Mouse (Mus musculus): ENCODE data around the gene Frmd7. TPM values are rescaled to one million over a fixed set of nuclear protein-coding genes. Genes with fewer than 3 reads are reported as not detected.

Gene Frmd7
- polyA plus RNA-seq, 1 experiment from 2014 or later, result not detected

- Histone ChIP-seq H3K27ac (ENCODE audit: low read depth) (no peak overlapping the region), H3K9me3 (ENCODE audit: low read length) (no peaks in the 10 kb centered on the region), H3K36me3 (replicated peaks; ENCODE audit: insufficient read depth, low read length) (no peaks in the 10 kb centered on the region), H3K4me1 (ENCODE audit: insufficient read depth) (no peaks in the 10 kb centered on the region), H3K4me2 (ENCODE audit: low read depth, low read length) (no peak overlapping the region), H3K4me3 (ENCODE audit: low read depth, low read length) (no peak overlapping the region), H3K9ac (replicated peaks) (no peak overlapping the region), H3K27me3 (ENCODE audit: insufficient read depth, low read length) (no peaks in the 10 kb centered on the region)
- ATAC-seq, result no peak
- no peak for TF ChIP-seq EP300 (IDR thresholded peaks at IDR 0.05; ENCODE audit: low read depth)
- TF ChIP-seq CTCF (IDR thresholded peaks at IDR 0.05; ENCODE audit: low read depth), result no peak
- DNase-seq, result no peak
- WGBS (ENCODE audit: insufficient replicate concordance), result 58% methylated on average over 10 of the region's 10 CpGs
These were observed 25.8 kb upstream of the Frmd7 start for GRCm38 (mm10) chrX:50968157-50968932.

- 65% methylated on average over 3 of the region's 3 CpGs for WGBS (ENCODE audit: insufficient replicate concordance)
- H3K27ac ChIP-seq (ENCODE audit: low read depth), result no peak overlapping the region
- H3K4me1 ChIP-seq (ENCODE audit: insufficient read depth), result no peaks in the 10 kb centered on the region
- no peaks in the 10 kb centered on the region for H3K27me3 ChIP-seq (ENCODE audit: insufficient read depth, low read length)
- H3K36me3 ChIP-seq (replicated peaks; ENCODE audit: insufficient read depth, low read length), result no peaks in the 10 kb centered on the region
- no peaks in the 10 kb centered on the region for H3K9me3 ChIP-seq (ENCODE audit: low read length)
- ATAC-seq (no peak), DNase-seq (no peak)
- H3K9ac ChIP-seq (replicated peaks), result no peak overlapping the region
- H3K4me3 ChIP-seq (ENCODE audit: low read depth, low read length), result no peak overlapping the region
- TF ChIP-seq EP300 (IDR thresholded peaks at IDR 0.05; ENCODE audit: low read depth) (no peak), CTCF (IDR thresholded peaks at IDR 0.05; ENCODE audit: low read depth) (no peak)
- no peak overlapping the region for H3K4me2 ChIP-seq (ENCODE audit: low read depth, low read length)
These were observed 22.6 kb upstream of the Frmd7 start for GRCm38 (mm10) chrX:50965157-50965556.

GRCm38 (mm10) chrX:50962955-50963354 lies 20.4 kb upstream of the Frmd7 start:
- Histone ChIP-seq H3K4me3 (ENCODE audit: low read depth, low read length) (no peak overlapping the region), H3K4me1 (ENCODE audit: insufficient read depth) (no peaks in the 10 kb centered on the region), H3K27me3 (ENCODE audit: insufficient read depth, low read length) (no peaks in the 10 kb centered on the region), H3K36me3 (replicated peaks; ENCODE audit: insufficient read depth, low read length) (no peaks in the 10 kb centered on the region), H3K9me3 (ENCODE audit: low read length) (no peaks in the 10 kb centered on the region), H3K27ac (ENCODE audit: low read depth) (no peak overlapping the region), H3K9ac (replicated peaks) (no peak overlapping the region), H3K4me2 (ENCODE audit: low read depth, low read length) (no peak overlapping the region)
- ATAC-seq (no peak), DNase-seq (no peak)
- TF ChIP-seq EP300 (IDR thresholded peaks at IDR 0.05; ENCODE audit: low read depth) (no peak), CTCF (IDR thresholded peaks at IDR 0.05; ENCODE audit: low read depth) (no peak)
- 62% methylated on average over 6 of the region's 6 CpGs for WGBS (ENCODE audit: insufficient replicate concordance)

GRCm38 (mm10) chrX:50948633-50949032 lies 6.1 kb upstream of the Frmd7 start:
- TF ChIP-seq CTCF (IDR thresholded peaks at IDR 0.05; ENCODE audit: low read depth), result no peak
- TF ChIP-seq EP300 (IDR thresholded peaks at IDR 0.05; ENCODE audit: low read depth), result no peak
- no peak for DNase-seq
- Histone ChIP-seq H3K27ac (ENCODE audit: low read depth) (no peak overlapping the region), H3K4me1 (ENCODE audit: insufficient read depth) (no peaks in the 10 kb centered on the region), H3K27me3 (ENCODE audit: insufficient read depth, low read length) (no peaks in the 10 kb centered on the region), H3K4me3 (ENCODE audit: low read depth, low read length) (no peak overlapping the region), H3K4me2 (ENCODE audit: low read depth, low read length) (no peak overlapping the region), H3K36me3 (replicated peaks; ENCODE audit: insufficient read depth, low read length) (no peaks in the 10 kb centered on the region), H3K9me3 (ENCODE audit: low read length) (no peaks in the 10 kb centered on the region), H3K9ac (replicated peaks) (no peak overlapping the region)
- WGBS (ENCODE audit: insufficient replicate concordance), result 53% methylated on average over 2 of the region's 2 CpGs
- no peak for ATAC-seq

GRCm38 (mm10) chrX:50948116-50948515 lies 5.6 kb upstream of the Frmd7 start:
- Histone ChIP-seq H3K4me3 (ENCODE audit: low read depth, low read length) (no peak overlapping the region), H3K36me3 (replicated peaks; ENCODE audit: insufficient read depth, low read length) (no peaks in the 10 kb centered on the region), H3K27me3 (ENCODE audit: insufficient read depth, low read length) (no peaks in the 10 kb centered on the region), H3K9me3 (ENCODE audit: low read length) (no peaks in the 10 kb centered on the region), H3K27ac (ENCODE audit: low read depth) (no peak overlapping the region), H3K4me2 (ENCODE audit: low read depth, low read length) (no peak overlapping the region), H3K9ac (replicated peaks) (no peak overlapping the region), H3K4me1 (ENCODE audit: insufficient read depth) (no peaks in the 10 kb centered on the region)
- TF ChIP-seq CTCF (IDR thresholded peaks at IDR 0.05; ENCODE audit: low read depth) (no peak), EP300 (IDR thresholded peaks at IDR 0.05; ENCODE audit: low read depth) (no peak)
- ATAC-seq (no peak), DNase-seq (no peak)
- 60% methylated on average over 4 of the region's 4 CpGs for WGBS (ENCODE audit: insufficient replicate concordance)

- H3K27me3 ChIP-seq (ENCODE audit: insufficient read depth, low read length), result 0 out of 2 replicates have a peak, but pooled peaks cover 3% of the 10 kb centered on the region
- DNase-seq, result no peak
- TF ChIP-seq EP300 (IDR thresholded peaks at IDR 0.05; ENCODE audit: low read depth), result no peak
- TF ChIP-seq CTCF (IDR thresholded peaks at IDR 0.05; ENCODE audit: low read depth), result no peak
- no peak overlapping the region for H3K27ac ChIP-seq (ENCODE audit: low read depth)
- no peaks in the 10 kb centered on the region for H3K36me3 ChIP-seq (replicated peaks; ENCODE audit: insufficient read depth, low read length)
- H3K4me1 ChIP-seq (ENCODE audit: insufficient read depth), result no peaks in the 10 kb centered on the region
- no peak for ATAC-seq
- no peak overlapping the region for H3K4me2 ChIP-seq (ENCODE audit: low read depth, low read length)
- no peak overlapping the region for H3K9ac ChIP-seq (replicated peaks)
- 61% methylated on average over 3 of the region's 3 CpGs for WGBS (ENCODE audit: insufficient replicate concordance)
- H3K9me3 ChIP-seq (ENCODE audit: low read length), result no peaks in the 10 kb centered on the region
- H3K4me3 ChIP-seq (ENCODE audit: low read depth, low read length), result no peak overlapping the region
These were observed 5.4 kb downstream of the Frmd7 start for GRCm38 (mm10) chrX:50937117-50937516.
